In the genomic region with DNA sequence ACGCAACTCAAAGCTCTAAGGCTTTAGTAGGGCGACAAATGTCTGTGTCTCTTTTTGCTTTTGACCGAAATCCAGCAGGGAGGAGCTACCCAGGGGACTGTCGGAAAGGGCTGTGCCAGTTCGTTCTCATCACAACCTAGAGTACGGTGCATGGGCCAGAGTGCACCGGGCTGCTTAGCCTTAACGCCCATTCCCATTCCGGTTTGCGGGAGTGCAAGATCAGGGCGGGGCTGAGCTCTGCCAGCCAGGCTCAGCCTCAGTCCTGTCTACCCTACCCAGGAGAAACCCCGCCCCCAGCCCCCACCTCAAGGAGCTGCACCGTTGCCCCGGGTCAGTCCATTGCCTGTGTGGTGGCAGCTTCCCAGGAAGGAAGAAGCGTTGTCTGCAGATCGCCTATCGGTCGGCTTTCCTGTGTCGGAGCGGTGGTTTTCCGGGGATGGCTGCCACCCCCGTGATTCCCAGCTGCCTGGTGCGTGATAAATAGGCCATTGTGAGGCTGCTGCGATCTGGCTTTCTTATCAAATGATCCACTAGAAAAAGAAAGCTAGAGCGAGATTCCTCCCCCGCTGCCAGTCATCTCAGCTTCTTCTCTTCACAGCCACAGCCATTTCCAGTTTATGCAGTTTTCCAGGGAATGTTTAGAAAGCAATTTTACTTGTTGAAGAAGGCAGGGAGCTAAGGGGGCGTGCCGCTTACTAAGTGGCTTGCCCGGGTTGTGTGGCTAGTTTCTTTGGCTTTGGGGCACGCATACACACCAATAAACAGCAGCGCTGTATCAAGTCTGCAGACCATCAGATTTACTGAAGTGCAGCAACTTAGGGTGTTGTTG, we compare ENCODE assay signal across 8 mouse cellular contexts.
A peak's percentile ranks its signal among the peaks of the same experiment; 100 is the strongest.
DNase-seq lines count a peak whose midpoint lies in the region; ATAC-seq and TF ChIP-seq lines count a peak whose summit lies in the region.

No protein-coding gene starts in this region.

- H3K79me2 ChIP-seq in heart, adult 2 months (replicated peaks; ENCODE audit: control insufficient read depth, insufficient read depth, low read length) = no peaks in the 10 kb centered on the region

- 3% methylated on average over 31 of the region's 31 CpGs for WGBS in embryonic facial prominence, embryonic 10.5 days
- WGBS in heart, adult 2 months = 4% methylated on average over 31 of the region's 31 CpGs
- WGBS in limb, embryonic 12.5 days = 2% methylated on average over 31 of the region's 31 CpGs
- 2% methylated on average over 31 of the region's 31 CpGs for WGBS in midbrain, embryonic 11.5 days
- WGBS in small intestine, adult 2 months = 3% methylated on average over 31 of the region's 31 CpGs

- peak overlapping the region; percentile 50 for H3K9ac ChIP-seq in heart, adult 2 months (ENCODE audit: low read depth, low read length)
- H3K9ac ChIP-seq in limb, embryonic 12.5 days (replicated peaks) = peak overlapping the region; percentile 50
- peak overlapping the region; percentile 66 for H3K9ac ChIP-seq in midbrain, embryonic 11.5 days (ENCODE audit: low read length)

- peak; percentile 40; the same call in 1 of the 2 replicates for TF ChIP-seq POLR2A in heart, adult 2 months (IDR thresholded peaks at IDR 0.05; ENCODE audit: insufficient read depth, low read depth, low read length)
- TF ChIP-seq POLR2A in small intestine, adult 2 months (IDR thresholded peaks at IDR 0.05; ENCODE audit: low read depth, low read length) = no peak

- H3K27me3 ChIP-seq in embryonic facial prominence, embryonic 10.5 days (replicated peaks; ENCODE audit: low read depth, poor library complexity, severe bottlenecking) = peaks cover 3% of the 10 kb centered on the region; the same call in 1 of the 2 replicates
- no peaks in the 10 kb centered on the region for H3K27me3 ChIP-seq in heart, adult 2 months (ENCODE audit: control insufficient read depth, insufficient read depth, low read length)
- H3K27me3 ChIP-seq in limb, embryonic 12.5 days = no peaks in the 10 kb centered on the region
- no peaks in the 10 kb centered on the region for H3K27me3 ChIP-seq in midbrain, embryonic 11.5 days (ENCODE audit: control insufficient read depth, insufficient read depth, low read length)
- no peaks in the 10 kb centered on the region for H3K27me3 ChIP-seq in small intestine, adult 2 months (ENCODE audit: control insufficient read depth, insufficient read depth, low read length)

- H3K36me3 ChIP-seq in embryonic facial prominence, embryonic 10.5 days (replicated peaks) = no peaks in the 10 kb centered on the region
- no peaks in the 10 kb centered on the region for H3K36me3 ChIP-seq in heart, adult 2 months (ENCODE audit: control insufficient read depth, insufficient read depth, low read length)
- H3K36me3 ChIP-seq in limb, embryonic 12.5 days = no peaks in the 10 kb centered on the region
- no peaks in the 10 kb centered on the region for H3K36me3 ChIP-seq in midbrain, embryonic 11.5 days (ENCODE audit: control insufficient read depth, insufficient read depth, low read length)
- no peaks in the 10 kb centered on the region for H3K36me3 ChIP-seq in small intestine, adult 2 months (ENCODE audit: control insufficient read depth, insufficient read depth, low read length)

- peak overlapping the region; percentile 80 for H3K27ac ChIP-seq in embryonic facial prominence, embryonic 10.5 days (replicated peaks)
- H3K27ac ChIP-seq in heart, adult 2 months = peak overlapping the region; percentile 73
- H3K27ac ChIP-seq in limb, embryonic 12.5 days = peak overlapping the region; percentile 26; the same call in 1 of the 2 replicates
- peak overlapping the region; percentile 9; the same call in 1 of the 2 replicates for H3K27ac ChIP-seq in midbrain, embryonic 11.5 days (ENCODE audit: low read depth, low read length)
- H3K27ac ChIP-seq in small intestine, adult 2 months (ENCODE audit: insufficient read depth, low read depth, low read length) = 0 out of 2 replicates have a peak overlapping the region, but pooled peaks have one; percentile 9

- DNase-seq in left cerebral cortex, adult 18-20 months (ENCODE audit: low spot score in 2 of 2) = peak; percentile 17 to 18
- no peak for DNase-seq in left cerebral cortex, adult 11 months (ENCODE audit: low spot score)
- DNase-seq in embryonic facial prominence, embryonic 10.5 days (ENCODE audit: low spot score) = peak; percentile 80
- DNase-seq in heart, adult 2 months = peak; percentile 69 to 70
- DNase-seq in kidney, adult 18-20 months = peak; percentile 74
- DNase-seq in midbrain, embryonic 11.5 days (ENCODE audit: low spot score, missing footprints) = peak; percentile 96

- intact Hi-C loops in heart, adult 2 months (cut with DNase I) = loop anchor here (2.0 to 5.0 kb wide), 3 partner anchors 16 to 304 kb away; no protein-coding TSS in a partner anchor

- peak overlapping the region; percentile 85 for H3K4me2 ChIP-seq in limb, embryonic 12.5 days
- peak overlapping the region; percentile 81 for H3K4me2 ChIP-seq in midbrain, embryonic 11.5 days

- ATAC-seq in limb, embryonic 12.5 days (ENCODE audit: insufficient number of reproducible peaks, insufficient read depth, low FRiP score, low TSS enrichment, low read depth) = peak; percentile 75
- peak; percentile 91 for ATAC-seq in midbrain, embryonic 11.5 days (ENCODE audit: low FRiP score)

- peak overlapping the region; percentile 63 for H3K4me3 ChIP-seq in embryonic facial prominence, embryonic 10.5 days
- peak overlapping the region; percentile 47 for H3K4me3 ChIP-seq in heart, adult 2 months
- H3K4me3 ChIP-seq in limb, embryonic 12.5 days (replicated peaks) = peak overlapping the region; percentile 53
- H3K4me3 ChIP-seq in midbrain, embryonic 11.5 days (ENCODE audit: low read depth, low read length) = peak overlapping the region; percentile 46
- peak overlapping the region; percentile 61 for H3K4me3 ChIP-seq in small intestine, adult 2 months (ENCODE audit: low read depth, low read length)

- H3K4me1 ChIP-seq in embryonic facial prominence, embryonic 10.5 days = peaks cover 22% of the 10 kb centered on the region
- H3K4me1 ChIP-seq in heart, adult 2 months (ENCODE audit: control insufficient read depth, insufficient read depth, low read length) = peaks cover 6% of the 10 kb centered on the region
- H3K4me1 ChIP-seq in limb, embryonic 12.5 days (replicated peaks) = no peaks in the 10 kb centered on the region
- H3K4me1 ChIP-seq in midbrain, embryonic 11.5 days (ENCODE audit: control insufficient read depth, insufficient read depth, low read length) = peaks cover 13% of the 10 kb centered on the region
- 0 out of 2 replicates have a peak, but pooled peaks cover 4% of the 10 kb centered on the region for H3K4me1 ChIP-seq in small intestine, adult 2 months (ENCODE audit: control insufficient read depth, insufficient read depth, insufficient read length, low read length)

- 0 out of 2 replicates have a peak, but pooled peaks have one; percentile 7 for TF ChIP-seq EP300 in heart, adult 2 months (IDR thresholded peaks at IDR 0.05; ENCODE audit: insufficient read depth, low read depth, low read length)

- TF ChIP-seq CTCF in heart, adult 2 months (IDR thresholded peaks at IDR 0.05) = no peak
- no peak for TF ChIP-seq CTCF in small intestine, adult 2 months (IDR thresholded peaks at IDR 0.05; ENCODE audit: extremely low read depth, insufficient read length, insufficient replicate concordance, low read depth, low read length)

- no peaks in the 10 kb centered on the region for H3K9me3 ChIP-seq in embryonic facial prominence, embryonic 10.5 days
- H3K9me3 ChIP-seq in limb, embryonic 12.5 days = no peaks in the 10 kb centered on the region
- H3K9me3 ChIP-seq in midbrain, embryonic 11.5 days (ENCODE audit: control insufficient read depth, low read length) = no peaks in the 10 kb centered on the region

Comparison
In these comparisons a context has a peak if more than half of its experiments do, and no peak if none do; other contexts are left out.
1. H3K27ac ChIP-seq: peak in every context shown above with its lines; median percentile 80 in embryonic facial prominence, embryonic 10.5 days; 73 in heart, adult 2 months; 26 in limb, embryonic 12.5 days; 9 in midbrain, embryonic 11.5 days; 9 in small intestine, adult 2 months.